Mouse (Mus musculus): Measurements from ENCODE around the gene Clic1.
A peak's percentile ranks its signal among the peaks of the same experiment; 100 is the strongest.
"Not testable (repeated sequence)": the region's sequence is repeated elsewhere in the genome, so short reads cannot be mapped to it uniquely, and the experiment has no call there.

The Clic1 gene

DNA sequence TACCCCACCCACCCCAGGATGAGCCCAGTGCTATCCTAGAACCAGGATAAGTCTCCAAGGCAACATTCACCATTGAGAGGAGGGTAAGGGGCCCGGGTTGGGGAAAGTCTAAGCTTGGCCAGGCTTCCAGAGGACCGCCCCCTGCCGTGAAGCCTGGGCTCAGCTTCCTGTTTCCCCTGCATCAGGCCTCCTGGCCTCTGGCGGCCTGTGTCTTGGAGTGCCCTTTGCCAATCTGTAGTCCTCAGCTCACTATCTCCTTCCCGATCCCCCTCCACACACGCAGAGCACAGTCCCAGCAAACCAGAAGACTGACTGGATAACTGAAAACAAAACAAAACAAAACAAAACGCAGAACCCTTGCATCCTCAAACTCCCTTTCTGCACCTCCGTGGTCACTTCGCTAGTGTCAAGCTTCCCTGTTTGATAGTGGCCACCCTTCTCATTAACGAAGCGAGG lies at the start of gene Clic1:
Gene Clic1 (plus strand): TSS at position 406 of the 456 bp plus-strand sequence.
- DNase-seq, result peak in 1 of 2 experiments; percentile 47

DNA sequence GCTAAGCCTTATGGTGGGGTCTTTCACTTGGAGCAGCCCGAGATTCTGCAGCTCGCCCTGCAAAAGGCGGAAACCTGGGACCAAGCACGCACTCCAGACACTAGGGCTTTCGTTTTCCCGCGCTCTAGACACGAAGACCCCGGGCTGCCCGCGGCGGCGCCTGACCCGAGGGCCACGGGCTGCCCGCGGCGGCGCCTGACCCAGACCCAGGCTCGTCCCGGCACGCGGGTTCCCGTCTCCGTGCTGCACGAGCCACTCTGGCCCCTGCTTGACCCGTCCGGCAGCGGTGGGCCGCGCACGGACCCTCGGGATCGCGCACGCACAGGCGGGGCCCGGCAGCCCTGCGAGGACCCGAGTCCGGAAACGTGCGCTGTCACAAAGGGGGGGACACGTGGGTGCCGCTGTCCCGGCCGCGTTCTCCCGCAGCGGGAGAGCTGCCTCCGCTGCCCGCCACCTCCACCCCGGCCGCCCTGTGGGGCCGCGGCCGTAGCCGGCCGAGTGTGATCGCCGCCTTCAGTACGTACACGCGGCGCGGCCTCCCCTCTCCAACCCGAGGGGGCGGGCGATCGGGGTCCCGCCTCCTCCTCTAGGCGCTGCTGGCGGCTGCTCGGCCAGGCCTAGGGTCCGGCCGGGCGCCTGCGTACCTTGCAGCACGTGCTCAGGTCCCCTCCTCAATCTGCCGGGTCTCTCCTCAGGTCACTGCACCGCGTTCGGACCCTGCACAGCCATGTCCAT lies 48.9 kb upstream of the Clic1 start, which contains the start of gene Vars:
Gene Vars (plus strand): TSS at position 271 of the 735 bp plus-strand sequence.
- peak; percentile 90 for DNase-seq

DNA sequence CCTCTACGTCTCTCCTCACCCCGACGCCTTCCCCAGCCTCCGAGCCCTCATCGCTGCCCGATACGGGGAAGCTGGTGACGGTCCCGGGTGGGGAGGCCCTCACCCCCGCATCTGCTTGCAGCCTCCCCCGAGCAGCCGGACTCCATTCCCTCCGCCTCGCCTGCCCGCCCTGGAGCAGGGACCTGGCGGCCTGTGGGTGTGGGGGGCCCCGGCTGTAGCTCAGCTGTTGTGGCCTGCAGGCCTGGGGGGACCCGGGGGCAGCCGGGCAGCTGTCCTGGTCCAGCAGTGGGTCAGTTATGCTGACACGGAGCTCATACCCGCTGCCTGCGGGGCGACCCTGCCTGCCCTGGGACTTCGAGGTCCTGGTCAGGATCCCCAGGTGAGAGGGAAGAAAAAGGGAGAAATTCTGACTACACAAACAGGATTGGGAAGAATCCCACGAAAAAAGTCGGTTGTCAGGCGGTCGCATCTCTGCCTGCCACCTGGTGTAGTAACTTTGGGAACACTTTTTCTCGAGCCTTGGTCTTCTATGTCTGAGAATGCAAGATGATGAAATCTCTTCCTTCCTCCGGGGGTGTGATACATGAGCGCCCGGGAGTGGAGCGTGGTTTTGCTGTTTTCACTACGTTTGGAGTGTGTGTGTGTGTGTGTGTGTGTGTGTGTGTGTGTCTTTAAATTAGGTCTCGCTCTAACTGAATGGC lies 48.2 kb upstream of the Clic1 start:
- peak in 1 of 2 experiments; percentile 49 for DNase-seq

DNA sequence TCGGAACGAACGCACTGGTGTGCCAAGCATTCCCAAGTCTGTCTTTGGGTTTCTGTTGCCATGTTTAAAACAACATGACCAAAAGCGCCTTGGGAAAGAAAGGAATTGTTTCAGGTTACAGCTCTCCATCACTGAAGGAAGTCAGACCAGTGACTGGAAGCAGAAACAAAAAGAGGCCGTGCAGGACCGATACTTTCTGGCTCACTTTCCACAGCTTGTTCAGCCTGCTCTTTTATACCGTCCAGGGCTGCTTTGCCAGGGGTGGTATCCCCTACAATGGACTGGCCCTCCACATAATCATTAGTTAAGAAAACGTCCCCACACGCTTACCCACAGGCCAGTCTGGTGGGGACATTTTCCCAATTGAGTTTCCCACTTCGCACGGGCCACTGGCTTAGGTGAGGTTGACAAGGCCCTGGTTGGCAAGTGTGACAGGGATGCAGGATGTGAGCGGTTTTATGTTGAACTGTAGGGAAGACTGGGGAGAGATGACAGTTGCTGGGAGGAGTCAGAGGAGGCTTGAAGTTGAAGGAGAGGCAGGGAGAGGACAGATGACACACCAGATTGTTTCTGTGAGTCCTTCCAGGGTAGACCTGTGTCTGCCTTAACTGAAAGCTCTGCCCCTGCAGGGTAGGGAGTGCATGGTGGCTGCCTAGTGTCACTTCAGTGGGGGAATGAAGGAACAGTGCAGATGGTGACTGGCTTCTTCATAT lies 47.5 kb upstream of the Clic1 start:
- DNase-seq, result peak in 1 of 2 experiments; percentile 38

DNA sequence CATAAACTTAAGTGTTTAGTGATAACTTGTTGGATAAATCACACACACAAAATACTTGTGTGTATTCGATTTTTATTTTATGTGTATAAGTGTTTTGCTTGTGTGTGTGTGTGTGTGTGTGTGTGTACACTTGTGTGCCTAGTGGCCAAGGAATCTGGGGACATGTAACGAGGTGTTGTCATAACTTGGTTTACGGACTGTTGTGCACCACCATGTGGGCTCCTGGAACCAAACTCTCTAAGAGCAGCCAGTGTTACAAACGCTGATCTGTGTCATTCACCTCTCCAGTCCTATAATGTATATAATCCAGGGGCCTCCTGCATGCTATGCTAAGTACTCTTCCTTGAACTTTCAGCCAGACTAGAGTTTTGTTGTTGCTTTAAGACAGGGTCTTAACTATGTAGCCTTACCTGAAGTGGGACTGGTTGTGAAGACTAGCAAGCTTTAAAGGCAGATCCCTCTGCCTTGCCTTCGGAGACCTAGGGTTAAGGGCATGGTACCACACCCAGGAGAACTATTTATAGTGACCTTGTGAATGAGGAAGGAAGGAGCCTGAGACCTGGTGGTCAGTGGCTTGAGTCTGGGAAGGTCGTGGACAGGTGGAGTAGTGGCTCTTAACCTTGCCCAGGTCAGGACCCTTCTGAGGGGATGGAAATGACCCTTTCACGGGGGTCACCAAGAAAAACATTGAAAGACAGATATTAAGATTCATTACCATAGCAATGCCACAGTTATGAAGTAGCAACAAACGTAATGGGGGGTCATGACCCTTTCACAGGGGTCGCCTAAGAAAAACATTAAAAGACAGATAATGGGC lies 46.5 kb upstream of the Clic1 start:
- peak in 1 of 2 experiments; percentile 13 for DNase-seq

DNA sequence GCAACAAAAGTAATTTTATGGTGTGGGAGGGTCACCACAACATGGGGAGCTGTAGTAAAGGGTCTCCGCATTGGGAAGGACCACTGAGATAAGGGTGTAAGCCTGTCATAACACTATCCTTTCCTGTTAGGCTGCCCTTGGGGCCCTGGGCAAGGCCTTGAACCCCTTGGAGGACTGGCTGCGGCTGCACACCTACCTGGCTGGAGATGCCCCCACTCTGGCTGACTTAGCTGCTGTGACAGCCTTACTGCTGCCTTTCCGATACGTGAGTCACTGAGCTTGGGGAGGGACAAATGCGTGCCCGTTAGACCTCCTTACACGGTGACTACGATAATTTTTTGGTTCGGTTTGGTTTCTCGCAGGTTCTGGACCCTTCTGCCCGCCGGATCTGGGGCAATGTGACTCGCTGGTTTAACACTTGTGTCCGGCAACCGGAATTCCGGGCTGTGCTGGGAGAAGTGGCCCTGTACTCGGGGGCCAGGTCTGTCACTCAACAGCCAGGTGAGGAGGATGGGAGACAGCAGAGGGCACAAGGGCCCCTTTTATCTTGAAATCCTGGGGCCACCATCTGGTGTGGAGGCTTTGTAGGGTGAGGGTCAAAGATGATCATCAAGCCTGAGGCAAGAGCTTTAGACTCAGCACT lies 45.6 kb upstream of the Clic1 start:
- peak in 1 of 2 experiments; percentile 8 for DNase-seq

DNA sequence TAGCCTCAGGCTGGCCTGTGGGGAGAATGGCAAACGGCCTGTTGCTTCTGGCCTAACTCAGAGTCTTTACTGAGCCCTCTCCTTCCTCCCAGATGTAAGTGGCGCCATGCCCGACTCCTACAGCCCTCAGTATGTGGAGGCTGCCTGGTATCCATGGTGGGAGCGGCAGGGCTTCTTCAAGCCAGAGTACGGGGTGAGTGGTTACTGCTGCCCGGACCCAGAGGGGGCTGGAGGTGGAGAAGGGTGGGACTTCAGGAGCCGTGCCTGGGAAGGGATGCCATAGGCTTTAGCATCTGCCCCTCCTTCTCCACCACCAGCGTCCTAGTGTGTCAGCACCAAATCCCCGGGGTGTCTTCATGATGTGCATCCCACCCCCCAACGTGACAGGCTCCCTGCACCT lies 44.6 kb upstream of the Clic1 start:
- peak in 1 of 2 experiments; percentile 18 for DNase-seq

DNA sequence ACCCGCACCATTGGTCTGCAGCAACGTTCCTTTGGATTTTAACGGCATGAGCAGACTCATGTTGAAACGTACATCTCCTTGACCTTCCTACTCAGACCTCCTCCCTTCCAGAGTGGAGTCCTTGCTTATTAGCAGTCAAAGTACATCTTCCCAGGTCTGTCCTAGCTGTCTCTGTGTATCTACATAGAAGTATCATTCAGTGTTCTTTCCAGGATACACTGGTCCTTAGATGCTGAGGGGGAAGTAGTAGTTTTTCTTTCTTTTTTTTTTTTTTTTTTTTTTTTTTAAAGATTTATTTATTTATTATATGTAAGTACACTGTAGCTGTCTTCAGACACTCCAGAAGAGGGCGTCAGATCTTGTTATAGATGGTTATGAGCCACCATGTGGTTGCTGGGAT lies 43.9 kb upstream of the Clic1 start:
- not testable (repeated sequence) for DNase-seq

DNA sequence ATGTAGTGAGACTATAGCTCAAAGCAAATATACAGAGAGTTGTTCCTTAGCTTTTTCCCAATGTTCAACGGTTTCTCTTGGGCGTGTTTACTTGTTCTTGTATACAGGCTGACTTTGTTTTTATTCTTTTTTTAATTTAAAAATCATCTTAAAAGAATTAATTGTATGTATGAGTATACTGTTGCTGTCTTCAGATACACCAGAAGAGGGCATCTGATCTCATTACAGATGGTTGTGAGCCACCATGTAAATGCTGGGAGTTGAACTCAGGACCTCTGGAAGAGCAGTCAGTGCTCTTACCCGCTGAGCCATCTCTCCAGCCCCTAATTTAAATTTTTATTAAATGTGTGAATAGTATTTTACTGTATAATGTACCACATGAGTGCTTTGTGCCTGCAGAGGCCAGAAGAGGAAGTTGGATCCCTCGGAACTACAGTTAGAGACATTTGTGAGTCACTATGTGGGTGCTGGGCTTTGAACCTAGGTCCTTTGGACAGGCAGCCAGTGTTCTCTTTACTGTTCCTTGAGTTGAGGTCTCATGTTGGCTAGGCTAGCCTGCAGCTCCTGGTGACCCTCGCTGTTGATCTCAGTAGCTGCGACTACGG lies 42.3 kb upstream of the Clic1 start:
- peak in 1 of 2 experiments; percentile 4 for DNase-seq

DNA sequence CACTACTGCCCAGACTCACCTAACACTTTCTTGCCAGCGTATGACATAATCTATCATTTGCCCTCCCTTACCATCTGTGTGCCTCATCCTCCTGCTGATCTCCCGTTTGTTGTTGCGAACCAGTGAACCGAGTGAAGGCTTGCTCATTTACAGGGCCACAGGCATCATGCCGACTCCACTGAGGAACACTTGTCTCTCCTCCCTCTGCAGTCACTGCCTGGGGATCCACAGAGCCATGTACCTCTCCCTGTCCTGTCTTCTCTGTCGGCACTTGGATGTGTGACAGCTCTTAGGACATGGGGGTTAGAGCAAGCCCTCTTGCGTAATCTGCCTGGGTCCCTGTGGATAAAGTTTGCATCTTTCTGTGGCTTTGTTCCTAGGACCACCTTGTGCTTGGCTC lies 40.2 kb upstream of the Clic1 start:
- peak; percentile 83 to 87 for DNase-seq

DNA sequence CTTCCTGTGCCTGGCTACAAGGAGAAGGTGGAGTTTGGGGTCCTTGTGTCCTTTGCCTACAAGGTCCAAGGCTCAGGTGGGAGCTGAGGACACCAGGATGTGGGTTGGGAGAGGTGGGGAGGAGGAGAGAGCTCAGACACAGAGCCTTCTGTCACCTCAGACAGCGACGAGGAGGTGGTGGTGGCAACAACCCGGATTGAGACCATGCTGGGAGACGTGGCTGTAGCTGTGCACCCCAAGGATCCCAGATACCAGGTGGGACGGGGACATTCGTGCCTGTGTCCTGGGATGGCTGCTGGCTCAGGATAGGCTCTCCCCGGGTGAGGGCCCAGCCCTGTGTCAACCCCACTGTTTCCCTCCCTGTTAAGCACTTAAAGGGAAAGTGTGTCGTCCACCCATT lies 38.3 kb upstream of the Clic1 start:
- DNase-seq, result peak; percentile 10 to 17

DNA sequence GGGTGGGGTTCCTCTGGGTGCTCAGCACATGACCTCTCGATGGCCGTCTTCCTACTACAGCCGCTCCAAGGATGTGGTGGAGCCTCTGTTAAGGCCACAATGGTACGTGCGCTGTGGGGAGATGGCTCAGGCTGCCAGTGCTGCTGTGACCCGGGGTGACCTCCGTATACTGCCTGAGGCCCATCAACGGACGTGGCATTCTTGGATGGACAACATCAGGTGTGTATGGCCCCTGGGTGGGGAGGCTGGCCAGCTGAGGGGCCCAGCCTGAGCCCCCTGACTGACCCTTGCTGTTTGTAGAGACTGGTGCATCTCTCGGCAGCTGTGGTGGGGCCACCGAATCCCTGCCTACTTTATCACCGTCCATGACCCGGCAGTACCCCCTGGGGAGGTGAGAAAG lies 37.3 kb upstream of the Clic1 start:
- DNase-seq, result peak in 1 of 2 experiments; percentile 16

DNA sequence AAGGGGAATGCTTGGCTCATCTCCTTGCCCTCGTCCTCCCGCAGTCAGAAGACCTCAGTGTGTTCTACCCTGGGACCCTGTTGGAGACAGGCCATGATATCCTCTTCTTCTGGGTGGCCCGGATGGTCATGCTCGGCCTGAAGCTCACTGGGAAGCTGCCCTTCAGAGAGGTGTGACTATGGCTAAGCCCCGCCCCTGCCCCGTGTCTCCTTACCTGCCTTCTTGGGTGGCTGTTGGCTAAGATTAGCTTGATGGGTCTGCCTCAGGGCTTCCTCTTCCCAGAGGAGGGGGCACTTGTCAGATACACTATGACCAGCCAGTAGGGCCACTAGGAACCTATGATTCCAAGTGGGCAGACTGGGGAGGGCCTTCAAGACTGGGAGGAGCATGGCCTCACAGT lies 36.5 kb upstream of the Clic1 start:
- DNase-seq, result peak in 1 of 2 experiments; percentile 25

DNA sequence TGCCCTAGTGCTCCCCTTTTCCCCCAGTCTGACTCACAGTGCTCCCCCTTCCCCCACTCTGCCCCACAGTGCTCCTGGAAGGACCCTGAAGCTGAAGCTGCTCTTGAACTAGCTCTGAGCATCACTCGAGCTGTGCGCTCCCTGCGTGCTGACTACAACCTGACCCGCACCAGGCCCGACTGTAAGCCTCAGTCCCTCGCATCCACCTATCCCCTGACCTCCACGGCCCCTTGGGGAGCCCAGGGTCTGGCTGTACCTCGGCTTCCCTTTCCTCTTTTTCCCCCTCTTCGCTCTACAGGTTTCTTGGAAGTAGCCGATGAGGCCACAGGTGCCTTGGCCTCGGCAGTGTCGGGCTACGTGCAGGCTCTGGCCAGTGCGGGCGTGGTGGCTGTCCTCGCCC lies 34.5 kb upstream of the Clic1 start:
- peak in 1 of 2 experiments; percentile 27 for DNase-seq

DNA sequence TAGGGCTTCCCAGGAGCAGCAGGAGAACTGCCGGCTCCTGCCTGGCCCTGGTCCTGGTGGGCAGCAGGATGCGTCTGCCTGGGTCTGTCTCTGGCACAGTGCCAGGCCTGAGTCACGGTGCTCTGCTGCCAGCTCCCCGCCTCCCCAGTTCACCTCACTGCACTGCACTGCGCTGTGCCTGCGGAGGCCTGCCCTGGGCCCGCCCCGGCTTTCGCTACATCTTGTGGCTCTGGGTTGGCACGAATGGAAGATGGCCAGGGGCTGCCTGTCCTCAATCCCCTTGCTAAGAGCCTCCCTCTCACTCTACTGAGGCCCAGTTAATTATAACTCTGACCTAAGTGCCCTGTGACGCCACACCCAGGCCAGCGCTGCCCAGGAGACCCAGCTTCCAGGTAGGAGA lies 33.4 kb upstream of the Clic1 start, which contains the start of gene Vwa7:
Gene Vwa7 (plus strand): TSS at position 204 of the 400 bp plus-strand sequence.
- peak; percentile 91 to 92 for DNase-seq

DNA sequence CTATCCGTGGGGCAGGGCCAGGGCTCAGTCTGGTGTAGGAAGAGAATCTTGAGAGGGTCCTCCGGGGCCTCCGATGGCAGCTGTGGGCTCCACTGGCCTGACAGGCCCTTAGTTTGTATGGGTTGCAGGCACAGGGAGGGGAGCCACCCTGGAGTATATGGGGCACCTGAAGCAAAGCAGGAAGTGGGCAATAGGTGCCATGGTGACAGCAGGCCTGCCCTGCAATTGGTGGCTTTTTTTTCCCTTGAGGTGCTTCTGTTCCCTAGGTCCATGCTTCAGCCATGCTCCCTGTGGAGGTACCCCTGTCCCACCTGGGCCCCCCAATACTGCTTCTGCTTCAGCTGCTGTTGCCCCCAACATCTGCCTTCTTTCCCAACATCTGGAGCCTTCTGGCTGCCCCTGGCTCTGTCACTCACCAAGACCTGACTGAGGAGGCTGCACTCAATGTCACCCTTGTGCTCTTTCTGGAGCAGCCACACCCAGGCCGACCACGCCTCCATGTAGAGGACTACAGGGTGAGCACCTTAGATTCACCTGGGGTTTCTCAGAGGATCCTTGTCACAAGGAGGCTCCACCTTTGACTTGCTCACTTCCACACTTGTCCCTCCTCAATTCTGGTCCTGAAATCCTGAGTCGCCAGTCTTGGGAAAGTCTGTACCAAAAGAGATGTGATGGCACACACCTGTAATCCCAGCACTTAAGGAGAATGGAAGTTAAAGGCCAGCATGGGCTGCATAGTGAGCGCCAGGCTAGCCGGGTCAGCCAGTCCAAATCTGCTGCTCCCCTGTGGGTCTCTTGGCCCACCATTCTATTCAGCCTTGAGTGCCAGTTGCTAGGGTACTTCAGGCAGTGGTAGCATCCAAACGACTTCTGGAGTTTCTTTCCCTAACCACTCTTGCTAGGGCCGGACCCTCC lies 32.7 kb upstream of the Clic1 start:
- DNase-seq, result peak in 1 of 2 experiments; percentile 34

DNA sequence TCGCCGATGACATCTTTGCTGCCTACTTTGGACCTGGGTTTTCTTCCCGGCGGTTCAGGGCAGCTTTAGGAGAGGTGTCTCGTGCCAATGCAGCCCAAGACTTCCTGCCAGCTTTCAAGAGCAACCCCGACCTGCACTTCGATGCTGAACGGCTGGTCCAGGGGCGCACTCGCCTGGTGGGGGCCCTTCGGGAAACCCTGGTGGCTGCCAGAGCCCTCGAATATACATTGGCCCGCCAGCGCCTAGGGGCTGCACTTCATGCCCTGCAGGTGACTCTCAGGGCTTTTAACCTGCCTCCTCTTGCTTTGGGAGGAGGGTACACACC lies 32.1 kb upstream of the Clic1 start:
- DNase-seq, result peak in 1 of 2 experiments; percentile 44

DNA sequence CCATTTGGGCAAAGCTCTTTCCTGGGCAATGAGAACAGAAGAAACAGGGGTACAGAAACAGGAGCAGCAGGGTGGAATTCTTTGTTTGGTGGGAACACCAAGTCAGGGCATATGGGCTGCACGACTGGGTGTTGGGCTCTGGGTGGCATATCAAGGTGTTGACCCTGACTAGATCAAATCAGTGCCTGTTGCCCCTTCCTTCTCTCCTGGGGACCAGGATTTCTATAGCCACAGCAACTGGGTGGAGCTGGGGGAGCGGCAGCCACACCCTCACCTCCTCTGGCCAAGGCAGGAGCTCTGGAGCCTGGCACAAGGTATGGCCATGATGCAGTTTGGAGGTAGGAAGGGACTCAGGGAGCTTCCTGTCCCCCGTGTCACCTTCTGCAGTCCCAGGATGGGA lies 31.6 kb upstream of the Clic1 start:
- peak in 1 of 2 experiments; percentile 23 for DNase-seq

DNA sequence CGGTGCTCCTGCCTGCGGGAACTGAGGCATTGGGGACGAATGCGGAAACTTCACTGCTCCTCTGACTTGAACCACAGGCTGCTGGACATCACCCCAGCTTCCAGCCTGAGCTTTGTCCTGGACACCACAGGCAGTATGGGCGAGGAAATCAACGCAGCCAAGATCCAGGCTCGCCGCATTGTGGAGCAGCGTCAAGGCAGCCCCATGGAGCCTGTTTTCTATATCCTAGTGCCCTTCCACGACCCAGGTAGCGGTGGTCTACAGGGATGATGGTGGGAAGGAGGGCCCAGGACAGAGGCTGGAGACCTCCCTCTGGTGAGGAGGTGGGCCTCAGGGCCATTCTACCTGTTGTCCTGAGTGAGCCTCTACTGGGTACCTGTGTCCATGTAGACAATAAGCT lies 29.9 kb upstream of the Clic1 start:
- DNase-seq, result peak in 1 of 2 experiments; percentile 25

DNA sequence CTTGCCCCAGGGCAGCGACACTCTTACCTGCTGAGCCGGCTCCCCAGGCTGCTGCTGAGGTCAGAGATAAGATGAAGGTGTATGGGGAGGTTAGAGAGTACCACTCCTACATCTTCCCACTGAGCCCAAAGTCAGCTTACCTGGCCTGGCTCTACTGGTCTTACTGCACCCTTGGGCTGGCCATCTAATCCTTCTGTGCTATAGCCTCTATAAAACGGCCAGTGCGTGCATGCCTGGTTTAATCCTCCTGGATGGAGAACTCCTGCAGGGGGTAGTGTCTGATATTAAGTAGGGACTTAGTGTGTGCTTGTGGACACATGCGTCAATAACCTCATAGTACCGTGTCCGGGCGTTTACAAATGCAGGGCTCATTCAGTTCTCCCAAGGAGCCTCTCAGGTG lies 29.2 kb upstream of the Clic1 start:
- peak in 1 of 2 experiments; percentile 23 for DNase-seq

All from cerebellum, postnatal 25 days (tissue).